Mouse (Mus musculus) stomach, postnatal 0 days (tissue): Measurements from ENCODE around the gene Sirt5. TPM values are rescaled to one million over a fixed set of nuclear protein-coding genes. Genes with fewer than 3 reads are reported as not detected.

Experiments used
- ATAC-seq: fragments of 200-750 bp; cut with Nextera tagmentation; 2 replicates; pipeline ENCODE4 v1.8.0; 2017; ENCODE audit not compliant: low FRiP score, low TSS enrichment
- DNase-seq: peaks from one replicate; pipeline ENCODE4 v3.0.0-alpha.2; 2016; ENCODE audit warnings: low spot score
- H3K27ac ChIP-seq: fragments of 300-500 bp; sonication (generic); replicated peaks from 2 replicates; pipeline ENCODE4 v1.5.1; 2014; ENCODE audit warnings: mild to moderate bottlenecking, control low read depth
- H3K27me3 ChIP-seq: fragments of 300-500 bp; sonication (generic); 2 replicates; pipeline ENCODE4 v1.6.1; 2014; ENCODE audit warnings: low read length; ENCODE audit not compliant: control insufficient read depth, insufficient read depth
- H3K36me3 ChIP-seq: fragments of 300-500 bp; sonication (generic); 2 replicates; pipeline ENCODE4 v1.6.1; 2014; ENCODE audit warnings: low read length, mixed read lengths; ENCODE audit not compliant: control insufficient read depth, insufficient read depth
- H3K4me1 ChIP-seq: fragments of 300-500 bp; sonication (generic); replicated peaks from 2 replicates; pipeline ENCODE4 v1.6.1; 2014; ENCODE audit warnings: antibody characterized with exemption; ENCODE audit not compliant: control insufficient read depth, insufficient read depth
- H3K4me2 ChIP-seq: fragments of 300-500 bp; sonication (generic); replicated peaks from 2 replicates; pipeline ENCODE4 v1.6.1; 2014; ENCODE audit warnings: low read depth, mild to moderate bottlenecking, control low read depth, moderate library complexity
- H3K4me3 ChIP-seq: fragments of 300-500 bp; sonication (generic); 2 replicates; pipeline ENCODE4 v1.5.1; 2014; ENCODE audit warnings: low read depth, low read length, control low read depth
- H3K9ac ChIP-seq: fragments of 300-500 bp; sonication (generic); 2 replicates; pipeline ENCODE4 v1.6.1; 2014; ENCODE audit warnings: mild to moderate bottlenecking, low read length, control low read depth, mixed read lengths
- H3K9me3 ChIP-seq: fragments of 300-500 bp; sonication (generic); 2 replicates; pipeline ENCODE4 v1.6.1; 2016; ENCODE audit warnings: low read length; ENCODE audit not compliant: control insufficient read depth
- CTCF ChIP-seq: IDR thresholded peaks from 2 replicates; pipeline ENCODE4 v1.5.1; 2016; ENCODE audit warnings: antibody characterized with exemption, low read depth, mild to moderate bottlenecking, moderate library complexity
- EP300 ChIP-seq: optimal IDR thresholded peaks from 2 replicates; pipeline ENCODE3; 2016; ENCODE audit warnings: antibody characterized with exemption
- WGBS: fragments of 180-500 bp; shearing (Covaris S2); extraction: QIAGEN DNeasy Blood & Tissue Kit; methylation state at CpG from one replicate; pipeline ENCODE4 v1.1.7; 2014; 5-methylcytosine and 5-hydroxymethylcytosine counted together
- polyA plus RNA-seq: library from polyadenylated mRNA; unstranded; fragments of >200 nt; fragmentation: Nextera tagmentation; extraction: Ambion mirVana; gene quantifications from 2 replicates; pipeline ENCODE4 v1.2.1, GENCODE M21; 2015

Gene Sirt5
- polyA plus RNA-seq, 1 experiment from 2014 or later = 12.5 TPM

DNA sequence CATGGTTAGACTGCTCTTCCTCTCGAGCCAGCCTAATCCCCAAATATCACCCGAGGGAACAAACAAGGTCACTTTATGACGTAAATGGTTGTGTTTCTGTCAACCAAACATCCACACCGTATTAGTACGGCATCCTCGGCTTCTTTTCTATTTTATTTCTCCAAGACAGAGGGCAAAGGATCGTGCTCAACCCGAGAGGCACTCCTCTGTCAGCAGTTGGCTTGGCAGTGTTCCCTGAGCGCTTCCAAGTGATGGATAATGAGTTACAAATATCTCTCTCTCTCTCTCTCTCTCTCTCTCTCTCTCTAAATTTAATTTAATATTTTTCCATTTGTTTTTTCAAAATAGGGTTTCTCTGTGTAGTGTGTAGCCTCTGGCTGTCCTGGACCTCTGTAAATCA, 2.9 kb upstream of the Sirt5 start:
- H3K4me1 ChIP-seq = no peaks in the 10 kb centered on the region
- no peak overlapping the region for H3K9ac ChIP-seq
- no peaks in the 10 kb centered on the region for H3K27me3 ChIP-seq
- no peak for TF ChIP-seq CTCF
- no peak for DNase-seq
- no peak overlapping the region for H3K4me3 ChIP-seq
- WGBS = 57% methylated on average over 9 of the region's 9 CpGs
- no peak overlapping the region for H3K4me2 ChIP-seq
- H3K27ac ChIP-seq = no peak overlapping the region
- no peaks in the 10 kb centered on the region for H3K9me3 ChIP-seq
- ATAC-seq = no peak
- no peaks in the 10 kb centered on the region for H3K36me3 ChIP-seq

DNA sequence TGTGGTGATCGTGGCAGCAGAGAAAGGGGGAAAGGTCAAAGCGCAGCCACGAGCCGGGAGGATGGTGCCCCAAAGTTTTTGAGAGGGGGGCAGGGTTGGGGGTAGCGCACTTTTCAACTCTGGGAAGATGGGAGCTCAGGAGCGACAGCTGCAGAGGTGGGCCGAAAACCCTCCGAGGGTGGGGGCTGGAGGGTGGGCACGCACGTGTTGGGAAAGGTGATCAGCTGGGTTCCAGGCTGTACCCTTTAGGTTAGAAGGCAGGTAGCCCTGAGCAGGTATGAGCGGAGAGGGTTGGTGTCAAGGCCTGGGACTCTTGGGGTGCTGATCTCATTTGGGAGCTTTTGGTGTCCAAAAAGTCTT, 509 bp downstream of the Sirt5 start:
- peak overlapping the region; percentile 68 for H3K9ac ChIP-seq
- H3K4me3 ChIP-seq = peak overlapping the region; percentile 68
- no peaks in the 10 kb centered on the region for H3K9me3 ChIP-seq
- ATAC-seq (peak; percentile 51; the same call in 1 of the 2 replicates), DNase-seq (no peak)
- H3K4me1 ChIP-seq = no peaks in the 10 kb centered on the region
- TF ChIP-seq CTCF = no peak
- no peaks in the 10 kb centered on the region for H3K36me3 ChIP-seq
- H3K4me2 ChIP-seq = peak overlapping the region; percentile 94
- H3K27me3 ChIP-seq = no peaks in the 10 kb centered on the region
- 5% methylated on average over 11 of the region's 11 CpGs for WGBS
- H3K27ac ChIP-seq = peak overlapping the region; percentile 40; the same call in 1 of the 2 replicates

DNA sequence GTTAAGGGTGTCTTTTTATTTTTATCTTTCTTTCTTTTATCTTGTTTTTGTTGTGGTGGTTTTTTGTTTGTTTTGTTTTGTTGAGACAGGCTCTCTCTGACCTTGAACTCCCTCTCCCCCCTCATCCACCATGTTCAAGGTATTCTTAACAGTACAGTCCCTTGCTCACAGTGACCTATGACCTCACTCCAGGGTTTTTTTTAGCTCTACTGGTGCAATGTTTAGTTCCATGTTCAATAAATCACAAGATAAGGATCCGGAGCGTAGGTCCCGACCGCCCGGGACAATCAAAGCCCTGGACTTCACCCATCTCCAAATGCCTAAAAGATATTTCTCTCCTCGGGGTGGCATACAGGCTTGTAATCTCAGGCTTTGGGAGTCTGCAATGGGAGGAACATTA, 4.8 kb downstream of the Sirt5 start:
- H3K27me3 ChIP-seq = no peaks in the 10 kb centered on the region
- no peak overlapping the region for H3K4me3 ChIP-seq
- ATAC-seq = no peak
- H3K9me3 ChIP-seq = no peaks in the 10 kb centered on the region
- TF ChIP-seq CTCF = no peak
- no peak for TF ChIP-seq EP300
- H3K27ac ChIP-seq = no peak overlapping the region
- H3K9ac ChIP-seq = no peak overlapping the region
- peaks cover 11% of the 10 kb centered on the region; the same call in 1 of the 2 replicates for H3K36me3 ChIP-seq
- no peak overlapping the region for H3K4me2 ChIP-seq
- 53% methylated on average over 6 of the region's 6 CpGs for WGBS
- H3K4me1 ChIP-seq = no peaks in the 10 kb centered on the region
- no peak for DNase-seq

DNA sequence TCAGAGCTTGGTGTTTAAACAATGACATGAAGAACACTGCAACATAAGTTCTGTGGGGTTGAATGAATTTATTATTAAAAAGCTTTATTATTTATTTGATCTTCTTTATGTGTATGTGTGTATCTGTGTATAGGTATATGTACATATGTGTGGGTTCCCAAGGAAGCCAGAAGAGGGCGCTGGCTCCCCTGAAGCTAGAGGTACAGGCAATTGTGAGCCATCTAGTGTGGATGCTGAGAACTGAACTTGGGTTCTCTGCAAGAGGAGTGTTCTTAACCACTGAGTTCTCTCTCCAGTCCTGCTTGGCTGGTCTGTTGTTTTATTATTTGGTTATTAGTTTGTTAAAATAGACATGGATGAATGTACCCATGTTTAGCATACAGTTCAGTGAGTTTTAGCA, 7.6 kb downstream of the Sirt5 start:
- Histone ChIP-seq H3K9me3 (no peaks in the 10 kb centered on the region), H3K4me3 (no peak overlapping the region), H3K4me1 (no peaks in the 10 kb centered on the region), H3K27me3 (no peaks in the 10 kb centered on the region), H3K36me3 (peaks cover 11% of the 10 kb centered on the region; the same call in 1 of the 2 replicates), H3K27ac (no peak overlapping the region), H3K9ac (no peak overlapping the region), H3K4me2 (no peak overlapping the region)
- DNase-seq (no peak), ATAC-seq (no peak)
- TF ChIP-seq CTCF (peak; percentile 26), EP300 (no peak)
- whole genome bisulfite sequencing = 90% methylated on average over 1 of the region's 1 CpGs

DNA sequence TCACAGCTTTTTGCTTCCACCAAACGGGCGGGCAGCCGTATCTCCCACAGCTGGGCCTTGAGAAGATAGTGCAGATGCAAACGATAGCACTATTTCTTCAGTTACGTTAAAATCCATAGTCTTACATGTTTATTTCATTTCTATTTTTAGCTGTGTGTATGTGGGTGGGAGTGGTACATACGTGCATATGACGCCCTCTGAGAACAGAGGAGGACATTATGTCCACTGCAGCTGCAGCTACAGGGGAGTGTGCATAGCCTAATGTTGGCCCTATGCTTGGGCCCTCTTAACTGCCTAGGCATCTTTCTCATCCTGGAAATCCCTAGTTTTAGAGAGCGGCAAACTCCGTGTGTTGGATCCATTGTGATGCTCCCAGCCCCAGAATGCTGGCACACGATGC, 8.9 kb downstream of the Sirt5 start:
- H3K36me3 ChIP-seq = peaks cover 11% of the 10 kb centered on the region; the same call in 1 of the 2 replicates
- H3K4me2 ChIP-seq = no peak overlapping the region
- no peak overlapping the region for H3K4me3 ChIP-seq
- no peaks in the 10 kb centered on the region for H3K9me3 ChIP-seq
- no peaks in the 10 kb centered on the region for H3K4me1 ChIP-seq
- TF ChIP-seq CTCF = no peak
- no peak for TF ChIP-seq EP300
- 74% methylated on average over 10 of the region's 10 CpGs for WGBS
- H3K27me3 ChIP-seq = no peaks in the 10 kb centered on the region
- H3K9ac ChIP-seq = no peak overlapping the region
- no peak overlapping the region for H3K27ac ChIP-seq
- ATAC-seq (no peak), DNase-seq (no peak)

DNA sequence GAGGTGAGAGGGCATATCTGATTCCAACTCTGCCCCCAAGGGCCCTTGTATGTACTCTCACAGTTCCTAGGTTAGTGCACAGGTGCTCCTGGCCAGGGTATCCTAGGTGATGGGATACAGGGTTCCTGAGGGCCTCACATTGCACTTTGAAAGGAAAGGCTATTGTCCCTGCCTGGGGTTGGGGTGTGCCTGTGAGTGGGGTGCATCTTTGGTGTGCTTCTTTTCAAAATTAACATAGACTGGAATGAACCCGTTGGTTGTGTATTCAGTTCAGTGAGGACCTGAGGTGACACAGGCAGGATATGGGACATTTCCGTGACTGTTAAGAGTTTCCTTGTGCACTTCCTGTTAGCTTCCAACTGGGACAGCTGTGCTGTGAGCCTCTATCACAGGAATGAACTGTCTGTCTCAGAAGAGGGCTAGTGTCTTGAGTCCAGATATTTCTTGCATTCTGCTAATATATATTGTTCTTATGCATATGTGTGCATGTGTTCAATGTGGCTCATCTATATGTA, 9.7 kb downstream of the Sirt5 start:
- Histone ChIP-seq H3K9me3 (no peaks in the 10 kb centered on the region), H3K27ac (no peak overlapping the region), H3K4me1 (no peaks in the 10 kb centered on the region), H3K4me2 (no peak overlapping the region), H3K9ac (no peak overlapping the region), H3K4me3 (no peak overlapping the region), H3K27me3 (no peaks in the 10 kb centered on the region), H3K36me3 (peaks cover 11% of the 10 kb centered on the region; the same call in 1 of the 2 replicates)
- ATAC-seq = no peak
- WGBS = 59% methylated on average over 2 of the region's 2 CpGs
- TF ChIP-seq CTCF = no peak
- no peak for TF ChIP-seq EP300
- no peak for DNase-seq
